Mouse (Mus musculus): ENCODE results near the gene Bloc1s6. TPM values are rescaled to one million over a fixed set of nuclear protein-coding genes. Genes with fewer than 3 reads are reported as not detected.

Bloc1s6 gene
- polyA plus RNA-seq, 1 experiment from 2014 or later: 50.9 TPM

- no peak overlapping the region for H3K27ac ChIP-seq
- H3K27me3 ChIP-seq: no peaks in the 10 kb centered on the region
- no peaks in the 10 kb centered on the region for H3K4me1 ChIP-seq
- no peaks in the 10 kb centered on the region for H3K9me3 ChIP-seq
- no peak overlapping the region for H3K4me2 ChIP-seq
- no peak overlapping the region for H3K4me3 ChIP-seq
- no peak for ATAC-seq (ENCODE audit: insufficient number of reproducible peaks, insufficient read depth, low FRiP score, low TSS enrichment, low read depth)
- WGBS: 53% methylated on average over 6 of the region's 6 CpGs
- no peaks in the 10 kb centered on the region for H3K36me3 ChIP-seq
- H3K9ac ChIP-seq: no peak overlapping the region
Observed at GRCm38 (mm10) chr2:122789730-122790129, 51.4 kb downstream of the Bloc1s6 start.

Other genes with a start within 250 kb of the Bloc1s6 start
- gene Gatm, start 127.2 kb upstream of the Bloc1s6 start, polyA plus RNA-seq (2015; fragmentation: Nextera tagmentation; extraction: Ambion mirVana): 10.5 and 10.6 TPM in 2 replicates
- gene AA467197, start 101.5 kb upstream of the Bloc1s6 start, polyA plus RNA-seq (2015; fragmentation: Nextera tagmentation; extraction: Ambion mirVana): 0.73 TPM in 1 of 2 replicates, not detected in the other
- 8.3 and 8.5 TPM in 2 replicates for gene Slc30a4, start 35.8 kb upstream of the Bloc1s6 start, polyA plus RNA-seq (2015; fragmentation: Nextera tagmentation; extraction: Ambion mirVana)
- 4.7 and 5.8 TPM in 2 replicates for gene Sqor, start 26.7 kb downstream of the Bloc1s6 start, polyA plus RNA-seq (2015; fragmentation: Nextera tagmentation; extraction: Ambion mirVana)

Data from embryonic facial prominence, embryonic 13.5 days (tissue).